Mouse (Mus musculus) hindbrain, embryonic 15.5 days (tissue): ENCODE data around the gene Fgf22. TPM values are rescaled to one million over a fixed set of nuclear protein-coding genes. Genes with fewer than 3 reads are reported as not detected.
A peak's percentile ranks its signal among the peaks of the same experiment; 100 is the strongest.

Experiments
- ATAC-seq: fragments of 200-750 bp; cut with Nextera tagmentation; 2 replicates; pipeline ENCODE4 v1.8.0; 2017; ENCODE audit warnings: low read depth, moderate number of reproducible peaks, moderate TSS enrichment; ENCODE audit not compliant: low FRiP score
- H3K27ac ChIP-seq: fragments of 300-500 bp; sonication (generic); replicated peaks from 2 replicates; pipeline ENCODE4 v1.5.1; 2015; ENCODE audit warnings: mild to moderate bottlenecking, inconsistent platforms
- H3K27me3 ChIP-seq: fragments of 300-500 bp; sonication (generic); 2 replicates; pipeline ENCODE4 v1.6.1; 2015; ENCODE audit warnings: control low read depth, inconsistent platforms
- H3K36me3 ChIP-seq: fragments of 300-500 bp; sonication (generic); 2 replicates; pipeline ENCODE4 v1.6.1; 2015; ENCODE audit warnings: control low read depth, inconsistent platforms
- H3K4me1 ChIP-seq: fragments of 300-500 bp; sonication (generic); replicated peaks from 2 replicates; pipeline ENCODE4 v1.6.1; 2015; ENCODE audit warnings: control low read depth, inconsistent platforms
- H3K4me2 ChIP-seq: fragments of 300-500 bp; sonication (generic); 2 replicates; pipeline ENCODE4 v1.6.1; 2015; ENCODE audit warnings: moderate library complexity, mild to moderate bottlenecking, inconsistent platforms
- H3K4me3 ChIP-seq: fragments of 300-500 bp; sonication (generic); 2 replicates; pipeline ENCODE4 v1.5.1; 2015; ENCODE audit warnings: mild to moderate bottlenecking, inconsistent platforms
- H3K9ac ChIP-seq: fragments of 300-500 bp; sonication (generic); 2 replicates; pipeline ENCODE4 v1.6.1; 2015; ENCODE audit warnings: inconsistent platforms
- H3K9me3 ChIP-seq: fragments of 300-500 bp; sonication (generic); 2 replicates; pipeline ENCODE4 v1.6.1; 2016; ENCODE audit warnings: control low read depth, inconsistent platforms
- WGBS: fragments of 180-500 bp; shearing (Covaris S2); methylation state at CpG from one replicate; pipeline ENCODE4 v1.1.7; 2015; 5-methylcytosine and 5-hydroxymethylcytosine counted together
- polyA plus RNA-seq: library from polyadenylated mRNA; unstranded; fragments of >200 nt; fragmentation: Nextera tagmentation; extraction: Ambion mirVana; gene quantifications from 2 replicates; pipeline ENCODE4 v1.2.1, GENCODE M21; 2015

Fgf22 gene
- polyA plus RNA-seq, 1 experiment from 2014 or later = 2.2 TPM

GRCm38 (mm10) chr10:79783920-79784800, 29.3 kb downstream of the Fgf22 start:
- Histone ChIP-seq H3K27ac (no peak overlapping the region), H3K27me3 (peaks cover 11% of the 10 kb centered on the region), H3K4me1 (peaks cover 17% of the 10 kb centered on the region), H3K9me3 (no peaks in the 10 kb centered on the region), H3K4me2 (no peak overlapping the region), H3K9ac (no peak overlapping the region), H3K4me3 (no peak overlapping the region), H3K36me3 (no peaks in the 10 kb centered on the region)
- WGBS = 30% methylated on average over 27 of the region's 27 CpGs
- ATAC-seq = no peak

DNA sequence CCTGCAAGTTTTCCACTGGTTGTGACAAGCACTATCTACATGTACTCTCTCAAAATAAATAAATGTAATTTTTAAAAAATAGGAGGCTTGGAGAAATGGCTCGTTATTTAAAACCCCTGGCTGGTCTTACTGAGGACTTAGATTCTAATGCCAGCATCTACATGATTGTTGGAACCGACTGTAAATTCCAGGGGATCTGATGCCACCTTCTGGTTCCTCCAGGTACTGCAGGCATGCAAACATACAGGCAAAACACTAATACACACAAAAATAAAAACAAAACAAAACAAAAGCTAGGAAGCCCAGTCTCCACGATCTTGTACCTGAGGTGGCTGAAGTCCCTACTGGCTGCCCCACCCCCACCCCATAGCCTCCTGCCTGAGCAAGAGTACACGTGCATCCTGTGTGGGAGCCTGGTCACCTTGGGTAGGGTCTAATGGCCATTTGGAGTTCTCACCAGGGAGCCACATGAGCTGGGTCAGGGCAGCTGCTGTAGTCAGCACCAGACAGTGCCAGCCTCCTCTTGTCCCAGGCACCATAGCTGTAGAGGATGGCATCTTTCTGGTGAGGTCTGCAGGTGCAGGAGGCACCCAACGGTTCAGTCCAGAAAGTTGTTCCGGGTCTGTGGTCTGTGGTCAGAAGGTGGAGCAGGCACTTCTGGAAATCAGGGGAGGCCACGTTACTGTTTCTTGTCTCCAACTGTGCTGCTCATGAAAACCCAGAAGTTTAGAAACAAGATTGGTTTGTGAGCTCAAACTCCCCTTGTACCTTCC, 33.7 kb downstream of the Fgf22 start:
- no peak overlapping the region for H3K9ac ChIP-seq
- H3K4me2 ChIP-seq = no peak overlapping the region
- 0 out of 2 replicates have a peak, but pooled peaks have one; percentile 10 for ATAC-seq
- peaks cover 6% of the 10 kb centered on the region for H3K4me1 ChIP-seq
- H3K4me3 ChIP-seq = no peak overlapping the region
- no peaks in the 10 kb centered on the region for H3K27me3 ChIP-seq
- no peaks in the 10 kb centered on the region for H3K9me3 ChIP-seq
- H3K27ac ChIP-seq = no peak overlapping the region
- no peaks in the 10 kb centered on the region for H3K36me3 ChIP-seq
- WGBS = 36% methylated on average over 7 of the region's 7 CpGs

GRCm38 (mm10) chr10:79789581-79789980, 34.7 kb downstream of the Fgf22 start:
- Histone ChIP-seq H3K4me2 (no peak overlapping the region), H3K4me1 (peaks cover 11% of the 10 kb centered on the region), H3K9ac (no peak overlapping the region), H3K27ac (no peak overlapping the region), H3K4me3 (no peak overlapping the region), H3K9me3 (no peaks in the 10 kb centered on the region), H3K36me3 (no peaks in the 10 kb centered on the region), H3K27me3 (no peaks in the 10 kb centered on the region)
- ATAC-seq = no peak
- 56% methylated on average over 2 of the region's 2 CpGs for WGBS

DNA sequence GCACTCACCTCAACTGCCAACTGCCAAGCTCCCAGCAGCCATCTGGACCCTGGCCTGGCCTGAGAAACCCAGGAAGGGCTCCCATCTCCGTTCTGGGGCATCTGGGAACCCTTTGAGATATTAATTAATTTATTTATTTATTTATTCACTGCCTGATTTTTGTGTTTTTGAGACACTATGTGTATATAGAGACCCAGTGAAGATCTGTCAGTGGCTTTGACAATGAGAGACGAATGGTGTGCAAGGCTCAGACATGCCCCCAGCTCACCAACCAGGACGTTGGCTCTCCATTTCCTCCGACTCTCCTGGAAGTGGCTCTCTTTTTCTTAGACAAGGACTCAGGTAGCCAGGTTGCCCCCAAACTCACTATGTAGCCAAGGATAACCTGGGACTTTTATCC, 36.0 kb downstream of the Fgf22 start, which contains the start of gene Prss57:
Gene Prss57, minus strand, starts transcription at position 101 of the 400 bp plus-strand sequence.
- Histone ChIP-seq H3K4me2 (no peak within 1 kb of the TSS), H3K27me3 (no peaks in the 10 kb centered on the region), H3K9me3 (no peaks in the 10 kb centered on the region), H3K9ac (no peak within 1 kb of the TSS), H3K4me1 (peaks cover 24% of the 10 kb centered on the region), H3K27ac (no peak within 1 kb of the TSS), H3K36me3 (no peaks in the 10 kb centered on the region), H3K4me3 (no peak within 1 kb of the TSS)
- no peak for ATAC-seq
- WGBS = 89% methylated on average over 4 of the region's 4 CpGs

DNA sequence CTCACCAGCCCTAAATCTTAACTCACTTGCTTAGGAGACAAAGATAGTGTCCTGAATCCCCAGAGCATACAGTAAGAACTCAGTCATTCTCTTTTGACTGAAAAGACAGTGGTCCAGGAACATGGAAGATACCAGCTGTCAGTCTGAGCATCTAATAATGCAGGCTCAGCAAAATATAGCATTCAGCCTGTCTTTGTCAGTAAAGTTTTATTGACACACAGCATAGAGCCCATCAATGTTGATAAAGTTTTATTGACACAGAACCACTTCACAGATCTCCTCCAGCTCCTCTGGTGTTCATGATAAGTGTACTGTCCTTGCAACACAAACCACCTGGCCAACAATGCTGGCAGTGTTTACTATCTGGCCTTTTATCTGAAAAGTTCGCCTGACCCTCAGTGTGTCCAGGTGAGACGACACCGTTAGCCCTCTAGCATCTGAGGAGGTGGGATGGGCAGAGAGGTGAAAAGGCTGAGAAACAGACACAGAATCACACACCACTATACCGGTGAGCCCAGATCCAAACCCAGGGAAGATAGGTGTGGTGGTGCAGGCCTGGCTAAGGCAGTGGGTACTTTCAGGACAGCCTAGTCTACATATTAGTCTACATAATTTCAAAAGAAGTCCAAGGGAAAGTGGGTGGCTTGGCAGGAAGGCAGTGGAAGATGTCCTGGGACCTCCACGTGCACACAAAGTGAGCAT, 37.6 kb downstream of the Fgf22 start:
- ATAC-seq = no peak

DNA sequence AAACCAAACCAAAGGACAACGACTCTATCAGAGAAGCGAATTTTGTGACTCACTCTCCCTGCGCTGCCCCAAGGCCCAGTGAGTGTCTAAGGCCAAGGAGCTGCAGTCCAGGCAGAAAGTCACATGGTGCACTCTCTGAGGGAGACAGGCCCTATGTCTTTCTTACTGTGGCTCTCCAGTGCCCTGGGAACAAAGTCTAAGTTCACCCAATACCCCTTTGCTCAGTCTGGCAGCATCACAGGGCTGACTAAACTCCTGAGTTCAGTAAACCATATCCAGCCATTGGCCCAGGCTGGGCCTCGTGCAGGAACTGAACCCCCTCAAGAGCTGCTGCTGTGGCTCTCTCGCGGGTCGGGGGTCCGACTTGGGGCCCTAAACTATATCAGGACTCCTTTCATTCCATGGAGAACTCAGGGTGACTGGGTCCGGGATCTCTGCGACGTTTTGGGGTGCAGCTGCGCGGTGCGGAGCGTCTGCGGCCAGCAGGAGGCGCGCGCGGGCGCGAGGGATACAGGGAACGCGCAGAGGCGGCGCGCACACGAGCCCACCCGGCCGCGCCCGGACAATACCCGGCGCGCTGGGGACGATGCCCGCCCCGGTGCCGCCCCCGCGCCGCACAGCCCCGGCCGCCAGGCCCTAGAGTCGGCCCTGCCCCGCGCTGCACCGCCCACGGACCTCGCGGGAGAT, 38.3 kb downstream of the Fgf22 start, which contains the start of gene Palm:
Gene Palm, plus strand, starts transcription at position 522 of the 687 bp plus-strand sequence.
- Histone ChIP-seq H3K4me3 (peak within 1 kb of the TSS; percentile 98), H3K36me3 (no peaks in the 10 kb centered on the region), H3K4me2 (peak within 1 kb of the TSS; percentile 87), H3K9ac (peak within 1 kb of the TSS; percentile 99), H3K27ac (peak within 1 kb of the TSS; percentile 94), H3K4me1 (peaks cover 44% of the 10 kb centered on the region), H3K27me3 (no peaks in the 10 kb centered on the region), H3K9me3 (no peaks in the 10 kb centered on the region)
- peak; percentile 71 for ATAC-seq
- WGBS = 6% methylated on average over 49 of the region's 51 CpGs

More for the DNA sequence above, 37.6 kb downstream of the Fgf22 start:
- H3K9ac ChIP-seq = no peak overlapping the region
- H3K9me3 ChIP-seq = no peaks in the 10 kb centered on the region
- H3K27me3 ChIP-seq = no peaks in the 10 kb centered on the region
- WGBS = 86% methylated on average over 5 of the region's 5 CpGs
- peaks cover 37% of the 10 kb centered on the region for H3K4me1 ChIP-seq
- no peaks in the 10 kb centered on the region for H3K36me3 ChIP-seq
- peak overlapping the region; percentile 98 for H3K4me3 ChIP-seq
- no peak overlapping the region for H3K27ac ChIP-seq
- H3K4me2 ChIP-seq = peak overlapping the region; percentile 87; the same call in 1 of the 2 replicates

DNA sequence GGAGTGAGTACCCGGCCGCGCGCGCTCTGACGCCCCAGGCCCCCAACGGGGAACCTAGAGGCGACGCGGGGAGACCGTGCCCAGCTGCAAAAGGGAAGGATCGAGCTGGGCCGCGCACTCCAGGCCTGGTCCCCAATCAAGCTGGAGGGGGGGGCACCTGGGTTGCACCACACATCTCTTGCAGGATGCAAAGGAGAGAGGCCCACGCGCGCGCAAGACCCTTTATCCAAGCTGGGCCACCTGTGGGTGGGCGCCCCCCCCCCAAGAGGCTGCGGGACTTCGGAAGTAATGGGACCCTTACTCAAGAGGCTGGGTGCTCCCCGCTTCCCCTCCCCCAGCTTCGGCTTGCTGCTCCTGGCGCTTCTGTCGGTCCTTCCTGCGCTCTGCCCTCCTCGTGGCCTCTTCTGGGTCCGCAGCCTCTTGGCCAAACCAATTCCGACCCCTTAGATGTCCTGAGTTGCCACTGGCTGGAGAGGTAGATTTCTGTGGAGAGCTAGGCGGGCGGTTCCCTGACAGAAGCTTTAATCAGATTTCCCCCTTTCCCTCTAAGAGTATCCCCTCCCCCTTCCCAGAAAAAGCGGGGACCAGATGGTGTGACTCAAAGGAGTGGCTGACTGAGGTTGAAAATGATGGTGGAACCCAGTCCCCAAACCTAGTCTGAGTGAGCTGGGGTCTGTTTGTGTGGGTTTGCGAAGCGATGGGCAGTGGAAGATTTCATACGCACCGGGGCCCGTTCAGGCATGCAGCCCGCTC, 39.0 kb downstream of the Fgf22 start:
- Histone ChIP-seq H3K9ac (peak overlapping the region; percentile 99), H3K4me1 (peaks cover 46% of the 10 kb centered on the region), H3K27ac (peak overlapping the region; percentile 94), H3K9me3 (no peaks in the 10 kb centered on the region), H3K36me3 (no peaks in the 10 kb centered on the region), H3K4me2 (peak overlapping the region; percentile 87), H3K4me3 (peak overlapping the region; percentile 98), H3K27me3 (no peaks in the 10 kb centered on the region)
- under 1% methylated on average over 36 of the region's 38 CpGs for WGBS
- peak; percentile 2 for ATAC-seq

DNA sequence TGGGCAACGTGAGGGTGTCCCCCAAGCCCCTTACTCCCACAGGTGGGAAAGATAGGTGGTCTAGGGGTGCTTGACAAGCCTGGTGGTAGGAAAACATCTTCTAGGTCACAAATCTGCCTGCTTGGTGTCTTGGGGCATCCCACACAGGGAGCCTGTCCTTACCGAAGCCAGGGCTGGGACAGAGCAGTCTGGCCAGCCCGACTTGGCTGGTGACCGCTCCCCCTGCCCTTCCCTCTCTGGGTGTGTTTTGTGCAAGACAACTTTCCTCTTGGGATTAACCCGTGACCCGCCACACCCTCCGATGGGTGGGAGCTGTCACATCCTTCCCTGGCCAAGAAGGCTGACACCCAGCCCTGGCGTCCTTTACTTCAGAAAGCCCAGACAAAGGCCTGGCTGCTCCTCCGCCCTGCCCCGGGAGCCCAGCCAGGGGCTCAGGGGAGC, 39.6 kb downstream of the Fgf22 start:
- Histone ChIP-seq H3K9ac (peak overlapping the region; percentile 99), H3K27me3 (no peaks in the 10 kb centered on the region), H3K4me3 (peak overlapping the region; percentile 98), H3K4me2 (peak overlapping the region; percentile 87), H3K9me3 (no peaks in the 10 kb centered on the region), H3K4me1 (peaks cover 49% of the 10 kb centered on the region), H3K27ac (peak overlapping the region; percentile 94), H3K36me3 (no peaks in the 10 kb centered on the region)
- ATAC-seq = peak; percentile 38
- under 1% methylated on average over 10 of the region's 10 CpGs for WGBS

DNA sequence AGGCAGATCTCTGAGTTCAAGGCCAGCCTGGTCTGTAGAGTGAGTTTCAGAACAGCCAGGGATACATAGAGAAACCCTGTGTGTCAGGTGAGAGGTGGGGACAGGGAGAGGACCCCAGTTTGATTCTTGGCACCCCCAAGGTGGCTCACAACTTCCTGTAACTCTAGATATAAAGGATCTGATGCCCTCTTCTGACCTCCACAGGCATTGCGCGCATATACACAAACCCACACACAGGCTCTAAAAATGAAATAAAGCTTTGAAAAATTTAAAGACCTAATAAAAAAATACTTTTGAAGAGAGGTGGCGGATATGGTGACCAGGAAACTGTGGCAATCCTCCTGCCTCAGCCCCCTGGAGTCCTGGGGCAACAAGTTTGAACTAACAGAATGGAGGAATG, 41.0 kb downstream of the Fgf22 start:
- WGBS = 99% methylated on average over 3 of the region's 3 CpGs
- no peaks in the 10 kb centered on the region for H3K36me3 ChIP-seq
- no peaks in the 10 kb centered on the region for H3K27me3 ChIP-seq
- no peaks in the 10 kb centered on the region for H3K9me3 ChIP-seq
- no peak overlapping the region for H3K27ac ChIP-seq
- peaks cover 57% of the 10 kb centered on the region for H3K4me1 ChIP-seq
- no peak overlapping the region for H3K4me3 ChIP-seq
- H3K9ac ChIP-seq = no peak overlapping the region
- ATAC-seq = no peak
- no peak overlapping the region for H3K4me2 ChIP-seq

DNA sequence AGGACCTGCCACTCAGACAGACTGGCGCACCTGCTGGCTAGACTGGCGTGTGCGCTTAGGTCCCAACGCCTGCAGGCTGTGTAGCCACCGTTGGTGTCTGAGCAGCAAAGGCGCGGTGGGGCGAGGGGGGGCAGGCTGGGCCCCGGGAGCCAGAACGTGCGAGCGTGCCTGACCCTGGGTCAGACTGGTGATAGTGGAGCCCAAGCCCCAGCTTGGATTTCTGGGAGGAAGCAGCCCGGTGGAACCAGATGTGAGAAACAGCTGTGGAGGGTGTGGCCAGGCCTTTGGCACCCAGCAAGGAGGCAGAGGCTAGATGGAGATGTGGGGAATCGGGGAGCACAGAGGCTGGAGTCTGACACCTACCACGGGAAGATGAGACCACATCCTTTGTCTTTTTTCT, 42.5 kb downstream of the Fgf22 start:
- no peak for ATAC-seq
- WGBS = 41% methylated on average over 15 of the region's 15 CpGs
- H3K9me3 ChIP-seq = no peaks in the 10 kb centered on the region
- H3K4me3 ChIP-seq = 0 out of 2 replicates have a peak overlapping the region, but pooled peaks have one; percentile 5
- 0 out of 2 replicates have a peak overlapping the region, but pooled peaks have one; percentile 32 for H3K27ac ChIP-seq
- H3K27me3 ChIP-seq = no peaks in the 10 kb centered on the region
- no peak overlapping the region for H3K9ac ChIP-seq
- H3K4me1 ChIP-seq = peaks cover 71% of the 10 kb centered on the region
- H3K36me3 ChIP-seq = no peaks in the 10 kb centered on the region
- H3K4me2 ChIP-seq = peak overlapping the region; percentile 28
